Mouse (Mus musculus) embryonic facial prominence, embryonic 15.5 days (tissue): ENCODE data around the gene Map3k1. TPM values are rescaled to one million over a fixed set of nuclear protein-coding genes. Genes with fewer than 3 reads are reported as not detected.
A peak's percentile ranks its signal among the peaks of the same experiment; 100 is the strongest.

Experiments used
- ATAC-seq: fragments of 200-750 bp; cut with Nextera tagmentation; 2 replicates; pipeline ENCODE4 v1.8.0; 2017; ENCODE audit warnings: low read depth, moderate TSS enrichment; ENCODE audit not compliant: insufficient number of reproducible peaks, low FRiP score, low TSS enrichment
- H3K27ac ChIP-seq: fragments of 300-500 bp; sonication (generic); replicated peaks from 2 replicates; pipeline ENCODE4 v1.5.1; 2015; ENCODE audit warnings: mild to moderate bottlenecking, inconsistent platforms
- H3K27me3 ChIP-seq: fragments of 300-500 bp; sonication (generic); 2 replicates; pipeline ENCODE4 v1.6.1; 2015; ENCODE audit warnings: inconsistent platforms
- H3K36me3 ChIP-seq: fragments of 300-500 bp; sonication (generic); 2 replicates; pipeline ENCODE4 v1.6.1; 2015; ENCODE audit warnings: mild to moderate bottlenecking, inconsistent platforms
- H3K4me1 ChIP-seq: fragments of 300-500 bp; sonication (generic); 2 replicates; pipeline ENCODE4 v1.6.1; 2015; ENCODE audit warnings: inconsistent platforms
- H3K4me2 ChIP-seq: fragments of 300-500 bp; sonication (generic); replicated peaks from 2 replicates; pipeline ENCODE4 v1.6.1; 2015; ENCODE audit warnings: mild to moderate bottlenecking, inconsistent platforms
- H3K4me3 ChIP-seq: fragments of 300-500 bp; sonication (generic); replicated peaks from 2 replicates; pipeline ENCODE4 v1.5.1; 2015; ENCODE audit warnings: mild to moderate bottlenecking, inconsistent platforms
- H3K9ac ChIP-seq: fragments of 300-500 bp; sonication (generic); 2 replicates; pipeline ENCODE4 v1.6.1; 2015; ENCODE audit warnings: inconsistent platforms
- H3K9me3 ChIP-seq: fragments of 300-500 bp; sonication (generic); replicated peaks from 2 replicates; pipeline ENCODE4 v1.6.1; 2016; ENCODE audit warnings: inconsistent platforms
- WGBS: fragments of 180-500 bp; shearing (Covaris S2); methylation state at CpG from one replicate; pipeline ENCODE4 v1.1.7; 2015; 5-methylcytosine and 5-hydroxymethylcytosine counted together
- polyA plus RNA-seq: library from polyadenylated mRNA; unstranded; fragments of >200 nt; fragmentation: Nextera tagmentation; extraction: Ambion mirVana; gene quantifications from 2 replicates; pipeline ENCODE4 v1.2.1, GENCODE M21; 2015

The Map3k1 gene
- 16.3 and 18.0 TPM in 2 replicates for polyA plus RNA-seq

DNA sequence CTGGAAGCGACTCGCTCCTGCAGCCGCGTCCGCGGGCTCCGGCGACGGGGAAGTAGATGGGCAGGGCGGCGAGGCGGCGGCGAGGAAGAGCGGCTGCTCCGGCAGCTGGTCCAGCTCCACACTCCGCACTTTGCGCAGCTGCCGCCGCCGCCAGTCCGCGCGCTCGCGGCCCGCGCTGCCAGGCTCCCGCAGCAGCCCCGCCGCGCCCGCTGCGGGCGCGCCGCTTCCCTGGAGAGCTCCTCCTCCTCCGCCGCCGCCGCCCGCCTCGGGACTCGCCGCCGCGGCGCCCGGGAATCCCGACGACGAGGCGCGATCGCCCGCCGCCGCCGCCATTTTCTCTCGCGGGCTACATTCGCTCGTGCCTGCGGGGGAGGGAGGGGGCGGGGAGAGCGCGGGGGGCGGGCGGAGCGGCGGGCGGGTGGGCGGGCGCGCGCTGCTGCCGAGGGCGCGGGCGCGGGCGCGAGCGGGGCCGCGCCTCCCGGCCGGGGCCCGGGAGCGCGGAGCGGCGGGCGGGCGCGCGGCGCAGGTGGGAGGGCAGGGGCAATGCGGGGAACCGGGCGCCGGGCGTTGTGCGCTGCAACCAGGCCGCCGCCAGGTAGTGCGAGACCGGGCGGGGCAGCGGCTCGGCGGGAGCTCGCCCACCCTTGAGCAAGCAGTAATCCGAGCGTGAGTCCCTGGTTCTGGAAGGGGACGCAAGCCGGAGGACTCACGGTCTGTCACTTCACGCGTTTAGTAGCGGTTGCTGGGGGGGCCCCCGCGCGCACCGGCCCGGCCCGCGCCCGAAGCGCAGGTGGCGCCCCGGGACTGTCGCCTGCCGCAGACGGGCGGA is at the start of gene Map3k1:
Gene Map3k1 (minus strand): TSS at position 357 of the 829 bp plus-strand sequence.
- H3K9ac ChIP-seq = peak within 1 kb of the TSS; percentile 84
- H3K9me3 ChIP-seq = no peaks in the 10 kb centered on the region
- WGBS = under 1% methylated on average over 99 of the region's 136 CpGs
- no peaks in the 10 kb centered on the region for H3K27me3 ChIP-seq
- no peaks in the 10 kb centered on the region for H3K36me3 ChIP-seq
- H3K4me1 ChIP-seq = peaks cover 26% of the 10 kb centered on the region
- H3K4me3 ChIP-seq = peak within 1 kb of the TSS; percentile 90
- H3K4me2 ChIP-seq = peak within 1 kb of the TSS; percentile 88
- peak within 1 kb of the TSS; percentile 95 for H3K27ac ChIP-seq
- peak; percentile 84 for ATAC-seq

GRCm38 (mm10) chr13:111856786-111857455 is 48.1 kb upstream of the Map3k1 start:
- Histone ChIP-seq H3K4me2 (no peak overlapping the region), H3K27me3 (no peaks in the 10 kb centered on the region), H3K4me3 (no peak overlapping the region), H3K36me3 (no peaks in the 10 kb centered on the region), H3K9me3 (no peaks in the 10 kb centered on the region), H3K9ac (no peak overlapping the region), H3K4me1 (no peaks in the 10 kb centered on the region), H3K27ac (no peak overlapping the region)
- ATAC-seq = no peak
- 52% methylated on average over 7 of the region's 7 CpGs for WGBS

DNA sequence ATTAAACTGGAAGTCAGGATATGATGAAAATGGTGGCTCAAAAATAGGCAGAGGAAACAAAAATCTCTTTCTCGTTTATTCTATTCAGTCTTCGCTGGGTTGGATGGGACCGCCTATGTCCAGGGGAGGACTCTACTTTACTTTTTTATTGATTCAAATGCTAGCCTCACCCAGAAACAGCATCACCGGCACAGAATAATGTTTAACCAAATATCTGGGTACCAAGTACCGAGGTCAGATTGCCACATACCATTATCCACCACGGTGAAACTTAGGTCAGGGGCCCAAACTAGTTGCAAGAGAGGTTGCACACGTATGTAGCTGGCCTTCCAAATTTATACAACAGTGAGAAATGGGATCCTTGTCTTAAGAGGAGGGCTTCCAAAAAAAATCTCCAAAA is 47.4 kb upstream of the Map3k1 start:
- Histone ChIP-seq H3K9ac (no peak overlapping the region), H3K4me1 (no peaks in the 10 kb centered on the region), H3K27ac (no peak overlapping the region), H3K36me3 (no peaks in the 10 kb centered on the region), H3K9me3 (no peaks in the 10 kb centered on the region), H3K27me3 (no peaks in the 10 kb centered on the region), H3K4me2 (no peak overlapping the region), H3K4me3 (no peak overlapping the region)
- ATAC-seq = no peak
- 85% methylated on average over 7 of the region's 7 CpGs for WGBS

DNA sequence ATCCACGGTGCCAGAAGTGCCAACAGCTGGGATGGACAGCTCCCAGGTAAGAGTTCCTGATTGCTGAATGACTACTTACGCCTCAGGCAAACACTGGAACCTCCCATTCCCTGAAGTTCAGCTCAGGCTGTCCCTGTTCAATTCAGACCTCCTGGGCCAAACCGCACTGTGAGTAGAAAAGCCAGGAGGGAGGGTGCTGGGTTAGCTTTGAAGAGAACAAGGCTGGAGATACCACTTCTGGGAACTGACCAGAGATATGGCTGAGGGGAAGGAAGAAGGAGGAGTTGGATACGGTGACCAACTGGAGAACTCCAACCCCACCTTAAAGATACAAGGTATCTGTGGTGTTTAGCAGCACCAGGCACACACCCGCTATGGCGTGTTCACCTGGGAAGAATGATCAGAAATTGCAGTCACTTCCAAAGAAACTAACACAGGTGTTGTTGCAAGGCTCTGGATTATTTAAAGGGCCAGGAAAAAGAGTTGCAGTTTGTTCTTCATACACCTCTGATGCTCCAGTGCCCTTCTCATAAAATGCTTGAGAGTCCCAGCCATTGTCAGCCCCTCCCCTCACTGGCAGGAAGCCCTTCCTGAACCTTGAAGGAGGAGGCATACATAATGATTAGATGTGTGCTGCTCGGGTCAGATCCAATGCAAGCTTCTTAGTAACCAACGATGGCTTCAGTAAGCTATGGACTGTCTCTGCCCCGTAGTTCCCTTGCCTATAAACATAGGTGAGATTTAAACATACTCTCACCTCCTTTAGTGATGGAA is 43.8 kb upstream of the Map3k1 start:
- Histone ChIP-seq H3K27ac (no peak overlapping the region), H3K27me3 (no peaks in the 10 kb centered on the region), H3K4me2 (no peak overlapping the region), H3K9ac (no peak overlapping the region), H3K4me1 (no peaks in the 10 kb centered on the region), H3K4me3 (no peak overlapping the region), H3K36me3 (no peaks in the 10 kb centered on the region), H3K9me3 (no peaks in the 10 kb centered on the region)
- no peak for ATAC-seq
- WGBS = 84% methylated on average over 9 of the region's 9 CpGs

DNA sequence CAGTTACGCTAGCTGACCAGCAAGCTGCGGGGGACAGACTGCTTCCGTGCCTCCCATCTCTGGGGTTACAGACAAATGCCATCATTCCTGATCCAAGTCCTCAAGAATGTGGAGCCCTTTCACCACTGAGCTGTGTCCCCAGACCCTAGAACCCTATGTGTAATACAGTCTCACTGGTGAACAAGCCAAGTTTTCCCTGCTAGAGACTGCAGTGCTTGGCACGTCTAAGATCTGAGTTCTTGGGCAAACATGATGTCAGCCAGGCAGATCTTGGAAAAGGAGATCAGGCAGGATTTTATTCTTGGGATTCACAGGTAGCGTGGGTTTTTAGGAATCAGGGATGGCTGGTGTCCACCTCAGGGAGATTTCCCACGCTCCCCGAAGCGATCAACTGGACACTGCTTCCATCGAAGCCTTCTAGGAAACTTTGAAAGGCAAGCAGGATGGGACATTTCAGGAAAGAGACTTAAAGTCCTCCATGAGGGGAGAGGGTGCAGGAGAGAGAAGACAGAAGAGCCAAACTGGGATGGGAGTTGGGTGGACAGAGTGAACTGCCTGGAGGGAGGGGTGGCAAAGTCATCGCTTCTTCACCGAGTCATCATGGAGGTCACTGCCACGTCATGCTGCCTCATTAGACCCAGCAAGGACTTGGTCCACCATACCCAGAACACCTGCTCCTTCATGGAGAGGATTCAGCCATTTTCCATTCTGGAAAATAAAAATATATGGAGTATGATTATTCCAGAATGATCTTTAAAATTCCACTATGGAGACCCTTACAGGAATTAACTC is 41.4 kb upstream of the Map3k1 start:
- no peak overlapping the region for H3K4me2 ChIP-seq
- no peak overlapping the region for H3K27ac ChIP-seq
- 90% methylated on average over 12 of the region's 12 CpGs for WGBS
- no peak for ATAC-seq
- H3K4me1 ChIP-seq = peaks cover 11% of the 10 kb centered on the region; the same call in 1 of the 2 replicates
- H3K9me3 ChIP-seq = no peaks in the 10 kb centered on the region
- no peaks in the 10 kb centered on the region for H3K27me3 ChIP-seq
- H3K4me3 ChIP-seq = no peak overlapping the region
- H3K36me3 ChIP-seq = no peaks in the 10 kb centered on the region
- H3K9ac ChIP-seq = no peak overlapping the region

DNA sequence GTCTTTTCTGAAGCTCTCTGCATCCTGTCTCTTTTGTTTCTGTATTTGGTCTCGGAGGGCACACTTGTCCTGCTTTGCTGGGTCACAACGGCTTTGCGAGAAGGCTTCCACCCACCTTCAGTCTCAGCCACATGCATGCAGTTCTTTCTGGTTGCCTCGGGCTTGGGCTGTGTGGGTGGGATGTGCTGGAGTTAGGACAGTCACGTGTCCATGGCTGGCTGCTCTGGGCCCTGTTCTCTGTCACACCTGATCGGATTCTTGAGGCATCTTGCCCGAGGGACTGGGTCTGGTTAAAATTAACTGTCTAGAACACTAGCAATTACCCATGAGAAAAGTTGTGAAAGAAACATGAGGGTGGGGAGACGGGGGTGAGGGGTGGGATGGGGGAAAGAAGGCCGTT is 36.7 kb upstream of the Map3k1 start:
- Histone ChIP-seq H3K9ac (no peak overlapping the region), H3K4me1 (peaks cover 11% of the 10 kb centered on the region; the same call in 1 of the 2 replicates), H3K4me2 (no peak overlapping the region), H3K36me3 (no peaks in the 10 kb centered on the region), H3K4me3 (no peak overlapping the region), H3K27me3 (no peaks in the 10 kb centered on the region), H3K27ac (no peak overlapping the region), H3K9me3 (no peaks in the 10 kb centered on the region)
- 17% methylated on average over 9 of the region's 9 CpGs for WGBS
- no peak for ATAC-seq

DNA sequence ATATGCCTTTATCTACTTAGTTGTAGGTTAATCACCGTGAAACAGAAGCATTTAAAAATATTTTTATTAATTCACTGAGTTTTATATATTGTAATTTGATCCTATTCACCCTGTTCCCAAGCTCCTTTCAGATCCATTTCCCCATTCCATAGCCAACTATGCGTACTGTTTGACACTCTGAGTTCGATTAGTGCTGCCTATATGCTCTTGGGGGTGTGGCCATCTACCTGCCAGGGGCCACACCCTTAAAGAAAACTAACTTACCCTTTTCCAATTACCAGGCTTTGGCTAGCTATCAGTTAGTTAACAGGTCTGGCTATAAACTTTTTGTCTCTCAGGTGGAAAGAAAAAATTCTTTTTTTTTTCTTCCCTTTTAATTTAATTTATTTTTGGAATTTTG is 35.5 kb upstream of the Map3k1 start:
- no peak overlapping the region for H3K27ac ChIP-seq
- no peak for ATAC-seq
- WGBS = 85% methylated on average over 3 of the region's 3 CpGs
- H3K4me2 ChIP-seq = no peak overlapping the region
- H3K27me3 ChIP-seq = no peaks in the 10 kb centered on the region
- no peak overlapping the region for H3K9ac ChIP-seq
- H3K4me1 ChIP-seq = peaks cover 11% of the 10 kb centered on the region; the same call in 1 of the 2 replicates
- H3K4me3 ChIP-seq = no peak overlapping the region
- H3K9me3 ChIP-seq = no peaks in the 10 kb centered on the region
- H3K36me3 ChIP-seq = no peaks in the 10 kb centered on the region

DNA sequence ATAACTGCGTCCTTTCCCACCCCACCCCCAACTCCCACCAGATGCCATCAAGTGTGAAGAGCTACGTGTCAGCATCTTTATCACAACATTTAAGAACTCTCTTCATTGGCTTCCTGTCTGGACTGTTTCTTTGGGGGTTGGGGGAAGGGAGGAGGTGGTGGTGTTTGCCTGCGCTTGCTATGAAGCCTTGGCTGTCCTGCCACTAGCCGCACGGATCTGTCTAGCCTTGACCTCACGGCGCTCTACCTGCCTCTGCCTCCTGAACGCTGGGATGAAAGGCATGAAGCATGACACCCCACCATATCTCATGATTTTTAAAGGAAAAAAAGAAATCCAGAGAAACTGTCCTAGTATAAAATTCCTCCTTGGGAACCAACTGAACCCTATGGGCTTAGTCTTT is 27.0 kb upstream of the Map3k1 start:
- H3K4me1 ChIP-seq = peaks cover 6% of the 10 kb centered on the region
- H3K4me2 ChIP-seq = no peak overlapping the region
- no peaks in the 10 kb centered on the region for H3K36me3 ChIP-seq
- H3K9me3 ChIP-seq = no peaks in the 10 kb centered on the region
- no peak overlapping the region for H3K27ac ChIP-seq
- WGBS = 81% methylated on average over 8 of the region's 8 CpGs
- no peak overlapping the region for H3K9ac ChIP-seq
- no peak overlapping the region for H3K4me3 ChIP-seq
- no peaks in the 10 kb centered on the region for H3K27me3 ChIP-seq
- ATAC-seq = no peak

DNA sequence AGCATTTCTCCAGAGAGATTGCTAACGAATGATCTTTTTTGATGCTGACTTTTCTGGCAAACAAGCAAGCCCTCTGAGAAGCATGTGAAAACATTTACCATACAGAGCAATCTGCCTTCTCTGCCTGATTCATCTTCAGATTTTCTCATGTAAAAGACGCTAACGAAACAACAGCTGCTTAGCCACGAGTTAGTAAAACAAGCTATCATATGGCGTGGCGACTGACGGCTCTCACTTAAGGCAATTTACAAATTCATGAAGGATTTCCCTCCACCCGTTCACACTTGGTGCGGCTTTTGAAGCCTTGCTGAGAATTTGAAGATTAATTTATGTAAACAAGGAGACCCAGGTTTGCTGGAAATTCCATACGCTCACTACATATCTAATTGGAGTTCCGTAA is 25.8 kb upstream of the Map3k1 start:
- no peaks in the 10 kb centered on the region for H3K9me3 ChIP-seq
- H3K27me3 ChIP-seq = no peaks in the 10 kb centered on the region
- peak overlapping the region; percentile 15; the same call in 1 of the 2 replicates for H3K4me2 ChIP-seq
- no peaks in the 10 kb centered on the region for H3K36me3 ChIP-seq
- H3K4me3 ChIP-seq = no peak overlapping the region
- no peak overlapping the region for H3K9ac ChIP-seq
- peaks cover 6% of the 10 kb centered on the region for H3K4me1 ChIP-seq
- no peak for ATAC-seq
- WGBS = 44% methylated on average over 11 of the region's 11 CpGs
- no peak overlapping the region for H3K27ac ChIP-seq

DNA sequence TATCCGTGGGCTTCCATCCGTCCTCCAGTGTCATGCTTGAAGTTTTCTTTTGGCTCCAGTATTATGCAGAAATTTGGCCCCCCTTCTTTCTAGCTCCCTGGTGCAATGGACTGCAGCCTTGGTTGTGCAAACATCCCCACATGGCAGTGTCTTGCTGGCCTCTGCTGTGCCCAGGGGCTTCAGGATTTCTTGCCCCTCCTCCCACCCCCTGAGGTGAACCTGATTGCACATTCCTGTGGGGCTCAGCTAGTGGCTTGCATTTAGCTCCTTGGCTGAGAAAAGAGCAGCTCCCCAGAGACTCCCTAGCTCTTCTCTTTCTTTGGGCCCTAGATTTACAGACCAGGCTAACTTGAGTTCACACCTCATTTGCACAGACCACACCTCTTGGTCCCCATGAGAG is 20.7 kb upstream of the Map3k1 start:
- ATAC-seq = no peak
- Histone ChIP-seq H3K4me3 (no peak overlapping the region), H3K9me3 (no peaks in the 10 kb centered on the region), H3K27me3 (no peaks in the 10 kb centered on the region), H3K4me1 (peaks cover 3% of the 10 kb centered on the region), H3K4me2 (no peak overlapping the region), H3K36me3 (no peaks in the 10 kb centered on the region), H3K9ac (no peak overlapping the region), H3K27ac (no peak overlapping the region)
- 31% methylated on average over 2 of the region's 2 CpGs for WGBS
